Mouse (Mus musculus): ENCODE measurements around the gene Gm8660.
"Not testable (repeated sequence)": the region's sequence is repeated elsewhere in the genome, so short reads cannot be mapped to it uniquely, and the experiment has no call there.

Gene Gm8660

DNA sequence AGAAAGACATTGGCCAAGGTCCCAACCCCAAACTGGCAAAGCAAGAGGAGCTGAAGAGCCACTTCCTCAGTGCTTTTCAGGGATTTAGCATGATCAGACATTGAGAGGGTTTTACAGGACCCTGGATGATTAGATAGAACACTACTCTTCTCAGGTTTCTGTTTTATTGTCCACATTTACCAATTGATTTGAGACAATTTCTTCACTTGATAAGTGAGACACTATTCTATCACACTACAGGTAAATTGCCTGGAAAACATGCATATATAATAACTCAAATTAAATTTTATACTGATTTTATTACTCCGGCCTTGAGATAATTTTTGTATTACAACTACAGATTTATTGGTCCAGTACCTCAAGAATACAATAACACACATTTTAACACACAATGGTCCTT is at the start of gene Gm8660:
Gene Gm8660 (minus strand): TSS at position 101 of the 400 bp plus-strand sequence.
- not testable (repeated sequence) for ATAC-seq (ENCODE audit: insufficient number of reproducible peaks, low FRiP score, low TSS enrichment)

DNA sequence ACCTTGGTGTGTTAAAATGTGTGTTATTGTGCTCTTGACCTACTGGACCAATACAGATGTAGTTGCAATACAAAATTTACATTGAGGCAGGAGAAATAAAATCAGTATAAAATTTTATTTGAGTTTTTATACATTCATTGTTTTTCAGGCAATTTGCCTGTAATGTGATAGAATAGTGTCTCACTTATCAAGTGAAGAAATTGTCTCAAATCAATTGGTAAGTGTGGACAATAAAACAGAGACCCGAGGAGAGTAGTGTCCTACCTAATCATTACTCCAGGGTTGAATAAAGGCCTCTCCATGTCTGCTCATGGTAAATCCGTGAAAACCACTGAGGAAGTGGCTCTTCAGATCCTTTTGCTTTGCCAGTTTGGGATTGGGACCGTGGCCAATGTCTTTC is 42.4 kb upstream of the Gm8660 start, which contains the start of gene Vmn1r148:
Gene Vmn1r148 (plus strand): TSS at position 301 of the 400 bp plus-strand sequence.
- ATAC-seq (ENCODE audit: insufficient number of reproducible peaks, low FRiP score, low TSS enrichment), result not testable (repeated sequence)

DNA sequence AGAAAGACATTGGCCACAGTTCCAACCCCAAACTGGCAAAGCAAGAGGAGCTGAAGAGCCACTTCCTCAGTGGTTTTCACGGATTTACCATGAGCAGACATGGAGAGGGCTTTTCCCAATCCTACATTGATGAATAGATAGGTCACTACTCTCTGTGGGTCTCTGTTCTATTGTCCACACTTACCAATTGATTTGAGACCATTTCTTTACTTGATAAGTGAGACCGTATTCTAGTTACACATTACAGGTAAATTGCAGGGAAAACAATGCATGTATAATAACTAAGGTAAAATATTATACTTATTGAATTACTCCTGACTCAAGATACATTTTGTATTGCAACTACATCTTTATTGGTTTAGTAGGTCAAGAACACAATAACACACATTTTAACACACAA is 41.2 kb downstream of the Gm8660 start, which contains the start of gene Gm4187:
Gene Gm4187 (minus strand): TSS at position 101 of the 400 bp plus-strand sequence.
- ATAC-seq (ENCODE audit: insufficient number of reproducible peaks, low FRiP score, low TSS enrichment), result not testable (repeated sequence)

All from cerebellum, adult (tissue).